Mouse (Mus musculus) layer of hippocampus, adult 6 months (tissue): ENCODE results near the gene Bub1. TPM values are rescaled to one million over a fixed set of nuclear protein-coding genes. Genes with fewer than 3 reads are reported as not detected.

Source experiments
- long read RNA-seq, 2 experiments: library from polyadenylated mRNA; unstranded; transcript quantifications; one replicate each; pipeline ENCODE4 v2.0.0; 2019 to 2020
- polyA plus RNA-seq: library from polyadenylated mRNA; unstranded; fragments of <200 nt; fragmentation: Nextera tagmentation; gene quantifications from 2 replicates; pipeline ENCODE4 v1.2.3, GENCODE M21; 2021

The Bub1 gene
- not detected in 2 replicates for polyA plus RNA-seq
- long read RNA-seq, experiment 1 = 0 reads
- long read RNA-seq, experiment 2 = 0 reads

GRCm38 (mm10) chr2:127831401-127832102 lies at the start of gene Bub1:
TSS of gene Bub1 (minus strand) at chr2:127831865.

GRCm38 (mm10) chr2:127838576-127838975 lies 6.9 kb upstream of the Bub1 start, which contains the start of gene Acoxl:
TSS of gene Acoxl (plus strand) at chr2:127838876.

DNA sequence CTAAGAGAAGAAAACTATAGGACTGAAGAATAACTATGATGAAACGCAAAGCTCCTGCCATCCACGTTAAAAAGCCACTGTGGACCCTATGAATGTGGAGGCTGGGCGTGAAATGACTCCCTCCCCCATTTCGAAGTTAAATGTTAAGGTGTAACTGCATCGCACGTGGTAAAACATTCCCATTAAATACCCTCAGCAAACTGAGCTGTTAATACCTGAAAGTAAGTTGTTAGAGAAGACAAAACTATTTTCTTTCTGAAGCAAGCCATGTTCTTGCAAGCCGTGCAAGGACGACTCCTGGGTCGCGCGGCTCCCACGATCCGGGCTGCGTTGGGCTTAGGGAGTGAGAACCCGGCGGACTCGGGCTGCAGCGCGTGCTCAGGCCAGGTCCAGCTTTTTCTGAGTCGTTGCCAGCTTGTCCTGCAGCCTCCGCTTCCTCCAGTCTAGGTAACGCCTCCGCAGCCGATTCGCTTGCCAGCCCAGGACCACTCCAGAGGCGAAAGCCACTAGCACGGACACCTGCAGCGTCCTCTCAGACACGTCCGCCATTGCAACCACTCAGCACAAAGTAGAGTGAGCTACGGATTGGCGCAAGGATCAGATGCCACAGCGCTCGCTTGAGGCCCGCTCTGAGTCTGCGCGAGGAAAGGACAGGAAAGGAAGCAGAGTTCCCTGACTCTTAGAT lies 39.6 kb downstream of the Bub1 start, which contains the start of gene Mtln:
Mtln (minus strand) TSS at position 570 of the 685 bp plus-strand sequence.

DNA sequence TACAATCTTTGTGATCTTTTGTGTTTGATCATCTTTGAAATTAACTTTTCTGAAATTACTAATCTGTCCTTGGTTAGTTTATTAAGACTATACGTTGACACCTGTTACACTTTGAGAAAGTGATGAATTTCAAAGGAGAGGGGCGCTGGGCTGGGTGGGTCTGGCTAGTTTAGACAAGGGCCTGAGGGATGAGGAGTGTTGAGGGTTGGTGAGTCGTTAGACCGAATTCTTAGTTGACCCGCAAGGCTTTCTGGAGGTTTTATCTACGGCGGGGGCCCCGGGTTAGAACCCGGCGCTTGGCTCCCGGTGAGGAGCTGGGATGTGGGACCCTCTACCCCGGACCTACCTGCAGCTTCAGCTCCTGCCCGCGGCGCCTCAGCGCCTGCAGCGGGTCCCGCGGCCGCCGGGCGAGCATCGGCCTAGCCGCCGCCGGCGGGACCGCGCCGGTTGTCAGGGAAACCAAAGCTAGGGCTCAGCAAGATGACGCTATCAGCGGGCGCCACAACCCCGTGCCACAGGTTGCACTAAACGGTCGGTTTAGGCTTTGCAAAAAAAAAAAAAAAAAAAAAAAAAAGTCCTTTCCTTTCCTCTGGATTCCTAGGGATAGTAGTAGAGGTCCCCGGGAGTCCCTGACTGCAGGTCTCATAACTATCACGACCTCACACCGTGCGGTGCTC lies 43.1 kb downstream of the Bub1 start, which contains the start of gene Nphp1:
Nphp1 (minus strand) TSS at position 458 of the 677 bp plus-strand sequence.

Other genes with a start within 250 kb of the Bub1 start
- gene Zfp661, start 244.8 kb downstream of the Bub1 start, polyA plus RNA-seq = 2.1 and 2.8 TPM in 2 replicates
- 123 and 126 TPM in 2 replicates for gene Mrps5, start 244.6 kb downstream of the Bub1 start, polyA plus RNA-seq
- 112 and 148 TPM in 2 replicates for gene Mal, start 175.2 kb downstream of the Bub1 start, polyA plus RNA-seq
- gene Mall, start 101.9 kb downstream of the Bub1 start, polyA plus RNA-seq = 0.35 and 0.38 TPM in 2 replicates
- 7.1 and 8.3 TPM in 2 replicates for gene Nphp1, start 43.0 kb downstream of the Bub1 start, polyA plus RNA-seq
- gene Mtln, start 39.4 kb downstream of the Bub1 start, polyA plus RNA-seq = 134 and 146 TPM in 2 replicates
- gene Acoxl, start 7.0 kb upstream of the Bub1 start, polyA plus RNA-seq = 0.05 TPM in 1 of 2 replicates, not detected in the other